Mouse (Mus musculus) hindbrain, embryonic 16.5 days (tissue): ENCODE measurements around the gene Mybbp1a. TPM values are rescaled to one million over a fixed set of nuclear protein-coding genes. Genes with fewer than 3 reads are reported as not detected.

Experiments
- ATAC-seq: fragments of 200-750 bp; cut with Nextera tagmentation; 2 replicates; pipeline ENCODE4 v1.8.0; 2017; ENCODE audit warnings: moderate TSS enrichment, moderate library complexity
- H3K27ac ChIP-seq: fragments of 300-500 bp; sonication (generic); 2 replicates; pipeline ENCODE4 v1.5.1; 2014; ENCODE audit warnings: low read depth, mild to moderate bottlenecking, control low read depth, low read length, moderate library complexity
- H3K27me3 ChIP-seq: fragments of 300-500 bp; sonication (generic); replicated peaks from 2 replicates; pipeline ENCODE4 v1.6.1; 2014; ENCODE audit warnings: low read length; ENCODE audit not compliant: control insufficient read depth, insufficient read depth
- H3K36me3 ChIP-seq: fragments of 300-500 bp; sonication (generic); 2 replicates; pipeline ENCODE4 v1.6.1; 2014; ENCODE audit warnings: mild to moderate bottlenecking, low read length, moderate library complexity, mixed read lengths; ENCODE audit not compliant: control insufficient read depth, insufficient read depth
- H3K4me1 ChIP-seq: fragments of 300-500 bp; sonication (generic); 2 replicates; pipeline ENCODE4 v1.6.1; 2014; ENCODE audit warnings: low read depth, low read length; ENCODE audit not compliant: control insufficient read depth, insufficient read depth
- H3K4me2 ChIP-seq: fragments of 300-500 bp; sonication (generic); 2 replicates; pipeline ENCODE4 v1.6.1; 2014; ENCODE audit warnings: mild to moderate bottlenecking, low read length, control low read depth, moderate library complexity
- H3K4me3 ChIP-seq: fragments of 300-500 bp; sonication (generic); 2 replicates; pipeline ENCODE4 v1.5.1; 2014; ENCODE audit warnings: mild to moderate bottlenecking, low read length, control low read depth, moderate library complexity
- H3K9ac ChIP-seq: fragments of 300-500 bp; sonication (generic); 2 replicates; pipeline ENCODE4 v1.6.1; 2014; ENCODE audit warnings: low read depth, mild to moderate bottlenecking, control low read depth, low read length, moderate library complexity
- H3K9me3 ChIP-seq: fragments of 300-500 bp; sonication (generic); 2 replicates; pipeline ENCODE4 v1.6.1; 2014; ENCODE audit warnings: mild to moderate bottlenecking, low read length, moderate library complexity; ENCODE audit not compliant: control insufficient read depth
- WGBS: fragments of 180-500 bp; shearing (Covaris S2); extraction: QIAGEN DNeasy Blood & Tissue Kit; methylation state at CpG from one replicate; pipeline ENCODE4 v1.1.7; 2014; 5-methylcytosine and 5-hydroxymethylcytosine counted together
- polyA plus RNA-seq: library from polyadenylated mRNA; unstranded; fragments of >200 nt; fragmentation: Nextera tagmentation; extraction: Ambion mirVana; gene quantifications from 2 replicates; pipeline ENCODE4 v1.2.1, GENCODE M21; 2015

Gene Mybbp1a
- polyA plus RNA-seq, 1 experiment from 2014 or later = 54.2 TPM

DNA sequence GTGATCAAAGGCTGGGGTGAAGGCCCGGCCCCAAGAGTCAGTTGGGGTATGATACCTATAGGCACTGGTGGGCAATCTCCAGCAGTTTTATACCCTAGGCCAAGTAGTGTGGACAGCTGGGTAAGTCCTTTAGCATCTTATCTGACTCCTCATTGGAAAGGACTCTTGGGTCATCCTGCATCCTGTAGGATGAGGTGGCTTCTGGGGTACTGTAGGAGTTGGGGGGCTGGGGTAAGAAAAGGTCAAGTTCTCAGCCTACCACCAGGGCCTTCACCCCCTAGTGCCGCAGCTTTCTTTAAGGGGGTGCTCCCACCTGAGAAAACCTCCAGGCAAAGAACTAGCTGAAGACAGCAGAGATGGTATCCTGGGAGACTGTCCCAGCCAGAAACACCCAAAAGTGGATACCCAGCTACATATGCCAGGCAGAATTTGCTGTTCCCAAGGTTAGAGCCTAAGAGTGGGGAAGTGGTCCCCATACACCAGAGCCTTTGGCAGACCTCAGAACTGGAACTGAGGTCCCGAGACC lies 11.0 kb downstream of the Mybbp1a start:
- Histone ChIP-seq H3K4me3 (no peak overlapping the region), H3K4me1 (no peaks in the 10 kb centered on the region; the same call in 1 of the 2 replicates), H3K9ac (no peak overlapping the region), H3K4me2 (no peak overlapping the region), H3K9me3 (no peaks in the 10 kb centered on the region), H3K27ac (no peak overlapping the region), H3K27me3 (no peaks in the 10 kb centered on the region), H3K36me3 (peaks cover 51% of the 10 kb centered on the region)
- no peak for ATAC-seq
- 87% methylated on average over 3 of the region's 3 CpGs for WGBS

DNA sequence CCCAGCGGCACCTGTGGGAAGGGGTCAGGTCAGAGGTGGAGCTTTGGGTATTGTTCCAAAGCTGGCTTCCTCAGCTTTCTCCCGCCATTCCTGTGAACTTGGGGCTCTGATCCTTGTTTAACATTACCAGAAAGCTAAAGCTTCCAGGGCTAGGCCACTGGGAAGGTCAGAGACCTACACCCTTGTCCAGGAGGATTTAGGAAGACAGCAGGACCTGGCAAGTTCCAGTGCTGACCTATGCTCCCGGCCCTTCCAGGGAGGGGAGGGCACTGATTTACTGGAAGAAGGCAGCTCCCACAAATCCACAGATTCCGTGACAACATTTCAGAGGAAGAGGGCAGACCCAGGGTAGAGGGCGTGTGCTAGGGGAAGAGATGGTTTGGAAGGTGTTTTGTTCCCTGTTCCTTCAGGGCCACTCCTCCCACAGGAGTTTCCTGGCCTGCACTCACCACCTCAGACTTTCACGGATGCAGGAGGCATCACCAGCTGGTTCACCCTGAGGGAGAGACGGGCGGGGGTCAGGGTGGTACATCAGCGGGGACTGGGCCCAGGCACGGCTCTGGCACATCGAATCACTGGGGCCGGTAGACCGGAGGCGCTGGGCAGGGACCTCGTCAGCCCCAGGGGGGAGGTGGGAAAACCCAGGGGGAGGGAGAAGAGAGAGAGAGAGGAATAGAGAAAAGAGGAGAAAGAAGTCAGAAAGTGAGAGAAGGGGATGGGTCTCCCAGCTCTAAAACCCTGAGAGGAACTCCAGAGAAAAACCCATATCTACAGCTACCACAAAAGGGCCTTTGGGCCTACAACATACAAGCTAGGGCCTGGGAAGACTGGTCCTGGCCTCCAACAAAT lies 12.2 kb downstream of the Mybbp1a start:
- Histone ChIP-seq H3K4me2 (no peak overlapping the region), H3K4me3 (no peak overlapping the region), H3K27me3 (no peaks in the 10 kb centered on the region), H3K9me3 (no peaks in the 10 kb centered on the region), H3K27ac (no peak overlapping the region), H3K9ac (no peak overlapping the region), H3K4me1 (no peaks in the 10 kb centered on the region; the same call in 1 of the 2 replicates), H3K36me3 (peaks cover 41% of the 10 kb centered on the region)
- ATAC-seq = no peak
- 59% methylated on average over 15 of the region's 15 CpGs for whole genome bisulfite sequencing

DNA sequence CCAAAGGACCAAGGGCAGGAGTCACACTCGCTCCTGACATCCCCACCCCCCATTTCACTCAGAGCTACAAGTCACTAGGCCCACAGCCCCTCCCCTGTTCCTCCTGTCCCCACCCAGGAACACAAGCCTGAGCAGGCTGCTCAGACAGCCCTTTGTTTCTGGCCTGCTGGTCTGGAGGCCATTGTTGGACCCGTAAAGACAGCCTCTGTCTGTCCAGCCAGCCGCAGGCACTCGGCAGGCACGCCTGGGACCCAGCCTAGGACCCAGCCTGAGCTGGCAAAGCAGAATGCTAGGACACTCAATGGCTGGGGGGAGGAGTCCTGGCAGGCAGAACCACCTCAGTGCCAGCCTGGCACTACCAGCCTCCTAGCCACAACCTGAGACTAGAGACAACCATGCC lies 14.5 kb downstream of the Mybbp1a start:
- Histone ChIP-seq H3K27ac (peak overlapping the region; percentile 34; the same call in 1 of the 2 replicates), H3K9ac (no peak overlapping the region; the same call in 1 of the 2 replicates), H3K27me3 (no peaks in the 10 kb centered on the region), H3K4me2 (no peak overlapping the region), H3K36me3 (peaks cover 30% of the 10 kb centered on the region), H3K9me3 (no peaks in the 10 kb centered on the region), H3K4me1 (no peaks in the 10 kb centered on the region; the same call in 1 of the 2 replicates), H3K4me3 (no peak overlapping the region)
- ATAC-seq = peak; percentile 79
- 26% methylated on average over 5 of the region's 5 CpGs for WGBS

DNA sequence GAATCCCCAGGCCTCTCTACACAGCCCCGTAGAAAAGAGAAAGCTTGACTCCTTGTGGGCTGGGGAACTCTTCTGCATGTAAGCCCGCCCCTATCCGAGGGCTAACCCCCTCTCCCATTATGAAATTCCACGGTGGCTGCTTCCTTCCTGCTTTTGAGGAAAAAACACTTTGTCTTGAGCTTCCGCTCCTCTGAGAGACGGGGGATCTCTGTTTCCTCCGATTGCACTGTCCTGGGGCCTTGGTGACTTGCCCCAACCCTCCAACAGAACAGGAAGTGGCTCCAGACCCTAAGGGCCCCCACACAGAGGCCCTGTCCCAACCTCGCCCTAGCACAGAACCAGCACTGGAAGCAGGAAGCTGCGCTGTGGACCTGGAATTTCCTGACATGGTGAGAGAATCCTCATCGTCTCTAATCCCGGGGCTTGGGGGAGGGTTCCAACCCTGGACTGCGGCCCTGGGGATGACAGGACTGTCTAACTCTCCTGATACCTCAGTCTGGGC lies 16.9 kb downstream of the Mybbp1a start:
- WGBS = 75% methylated on average over 12 of the region's 12 CpGs
- Histone ChIP-seq H3K4me1 (no peaks in the 10 kb centered on the region; the same call in 1 of the 2 replicates), H3K36me3 (peaks cover 16% of the 10 kb centered on the region; the same call in 1 of the 2 replicates), H3K4me3 (no peak overlapping the region), H3K4me2 (no peak overlapping the region), H3K27ac (no peak overlapping the region), H3K9me3 (no peaks in the 10 kb centered on the region), H3K9ac (no peak overlapping the region), H3K27me3 (no peaks in the 10 kb centered on the region)
- ATAC-seq = no peak

DNA sequence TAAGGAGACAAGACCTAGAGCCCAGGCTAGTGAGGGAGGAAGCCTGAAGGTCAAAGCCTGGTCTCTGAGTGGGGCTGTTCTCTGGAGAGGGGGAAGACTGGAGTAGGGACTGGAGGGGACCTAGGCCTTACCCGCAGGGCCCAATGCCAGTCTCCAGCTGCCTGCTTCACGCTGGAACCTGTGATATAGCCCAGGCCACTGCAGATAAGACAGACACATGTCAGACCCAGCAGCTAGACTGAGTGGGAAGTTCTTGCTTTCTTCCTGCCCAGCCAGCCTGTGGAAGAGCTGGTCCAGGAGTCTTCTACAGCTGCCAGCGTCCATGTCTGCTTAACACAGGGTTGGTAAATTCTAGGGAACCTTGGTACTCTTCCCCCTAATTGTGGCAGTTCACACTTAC lies 17.3 kb downstream of the Mybbp1a start:
- H3K36me3 ChIP-seq = peaks cover 16% of the 10 kb centered on the region; the same call in 1 of the 2 replicates
- no peak overlapping the region for H3K4me3 ChIP-seq
- H3K4me1 ChIP-seq = no peaks in the 10 kb centered on the region; the same call in 1 of the 2 replicates
- no peak overlapping the region for H3K4me2 ChIP-seq
- no peak for ATAC-seq
- H3K9ac ChIP-seq = no peak overlapping the region
- 77% methylated on average over 3 of the region's 3 CpGs for WGBS
- H3K9me3 ChIP-seq = no peaks in the 10 kb centered on the region
- H3K27ac ChIP-seq = no peak overlapping the region
- H3K27me3 ChIP-seq = no peaks in the 10 kb centered on the region

DNA sequence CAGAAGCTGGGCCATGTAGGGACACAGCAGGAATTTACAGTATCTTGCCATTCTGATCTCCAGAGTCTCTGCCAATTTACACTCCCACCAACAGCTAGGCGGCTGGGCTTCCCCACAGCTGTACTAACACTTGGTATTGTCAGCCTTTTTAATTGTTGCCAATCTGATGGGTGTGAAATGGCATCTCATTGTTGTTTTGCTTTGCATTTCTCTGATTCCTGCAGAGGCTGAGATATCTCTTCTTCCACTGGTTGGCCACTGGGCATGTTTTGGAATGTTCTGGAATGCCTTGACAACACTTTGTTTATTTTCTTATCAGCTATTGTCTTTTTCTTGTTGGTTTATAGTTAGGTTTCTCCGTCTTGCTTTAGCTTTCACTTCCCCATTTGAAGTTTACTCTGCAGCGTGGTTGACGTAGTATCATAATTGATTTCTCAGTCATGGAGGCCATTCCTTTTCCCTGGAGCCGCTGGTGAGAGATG lies 20.4 kb downstream of the Mybbp1a start:
- Histone ChIP-seq H3K4me1 (peaks cover 3% of the 10 kb centered on the region; the same call in 1 of the 2 replicates), H3K9me3 (no peaks in the 10 kb centered on the region), H3K27me3 (no peaks in the 10 kb centered on the region), H3K4me2 (no peak overlapping the region), H3K9ac (no peak overlapping the region), H3K36me3 (peaks cover 13% of the 10 kb centered on the region; the same call in 1 of the 2 replicates), H3K4me3 (no peak overlapping the region), H3K27ac (no peak overlapping the region)
- WGBS = 35% methylated on average over 5 of the region's 5 CpGs
- ATAC-seq = no peak

DNA sequence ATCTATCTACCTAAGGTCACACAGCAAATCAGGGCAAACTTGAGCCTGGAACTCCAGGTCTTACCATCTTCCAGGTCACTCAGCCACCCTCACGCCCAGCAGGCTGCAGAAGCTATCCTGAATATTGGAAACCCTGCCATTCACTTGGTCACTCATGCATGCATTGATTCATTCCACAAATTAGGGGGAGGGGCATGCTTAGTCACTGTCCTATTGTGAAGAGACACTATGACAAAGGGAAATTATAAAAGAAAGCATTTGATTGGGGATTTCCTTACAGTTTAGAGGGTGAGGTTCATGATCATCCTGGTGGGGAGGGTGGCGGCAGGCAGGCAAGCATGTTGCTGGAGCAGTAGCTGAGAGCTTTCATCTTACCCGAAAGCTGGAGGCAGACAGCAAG lies 23.7 kb downstream of the Mybbp1a start:
- H3K9me3 ChIP-seq = no peaks in the 10 kb centered on the region
- ATAC-seq = no peak

DNA sequence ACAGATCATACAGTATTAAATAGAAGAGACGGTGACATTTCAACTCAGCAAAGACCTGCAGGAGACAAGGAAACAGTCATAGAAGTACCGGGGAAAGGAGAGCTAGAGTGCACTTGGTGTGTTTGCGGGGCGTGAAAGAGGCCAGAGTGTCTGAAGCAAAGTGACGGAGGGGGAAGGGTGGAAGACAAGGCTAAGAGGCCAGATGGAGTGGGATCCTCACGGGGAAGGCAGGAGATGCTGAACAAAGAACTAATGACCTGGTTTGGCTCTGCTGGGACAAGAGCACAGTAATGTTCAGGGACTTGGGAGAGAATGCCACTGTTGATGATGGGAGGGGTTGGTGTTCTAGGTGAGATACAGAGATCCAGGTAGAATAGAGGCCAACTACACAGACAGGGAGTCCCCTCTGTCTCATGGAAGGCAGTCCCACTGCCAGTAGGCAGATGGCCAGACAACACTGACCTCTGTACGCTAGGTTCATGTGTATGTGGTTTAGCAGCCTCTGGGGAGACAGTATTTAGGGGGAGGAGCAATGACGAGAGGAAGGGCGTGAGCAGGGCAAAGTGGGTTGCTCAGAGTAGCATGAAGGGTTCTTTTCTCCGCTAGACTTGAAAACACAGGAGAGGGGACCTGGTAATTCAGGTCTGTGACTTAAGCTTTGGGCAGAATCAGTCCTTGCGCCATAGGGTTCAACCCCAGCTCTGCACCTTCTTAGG lies 25.0 kb downstream of the Mybbp1a start:
- Histone ChIP-seq H3K27ac (0 out of 2 replicates have a peak overlapping the region, but pooled peaks have one; percentile 35), H3K4me3 (no peak overlapping the region), H3K9me3 (no peaks in the 10 kb centered on the region), H3K4me1 (peaks cover 17% of the 10 kb centered on the region), H3K36me3 (peaks cover 5% of the 10 kb centered on the region; the same call in 1 of the 2 replicates), H3K4me2 (no peak overlapping the region), H3K9ac (no peak overlapping the region; the same call in 1 of the 2 replicates), H3K27me3 (no peaks in the 10 kb centered on the region)
- WGBS = 60% methylated on average over 11 of the region's 11 CpGs
- no peak for ATAC-seq

More for the DNA sequence above, 23.7 kb downstream of the Mybbp1a start:
- Histone ChIP-seq H3K27ac (no peak overlapping the region), H3K4me1 (peaks cover 17% of the 10 kb centered on the region), H3K36me3 (0 out of 2 replicates have a peak, but pooled peaks cover 9% of the 10 kb centered on the region), H3K27me3 (no peaks in the 10 kb centered on the region), H3K9ac (no peak overlapping the region), H3K4me3 (no peak overlapping the region), H3K4me2 (no peak overlapping the region)
- 46% methylated on average over 3 of the region's 3 CpGs for WGBS
